Mouse (Mus musculus): ENCODE results near the gene Il1rapl1. TPM values are rescaled to one million over a fixed set of nuclear protein-coding genes. Genes with fewer than 3 reads are reported as not detected.

Il1rapl1 gene
- polyA plus RNA-seq, 1 experiment from 2014 or later: 2.7 TPM

GRCm38 (mm10) chrX:86728803-86729202 is 1386.6 kb downstream of the Il1rapl1 start:
- no peak overlapping the region for H3K4me2 ChIP-seq
- H3K27me3 ChIP-seq: no peaks in the 10 kb centered on the region
- peak; percentile 21; the same call in 1 of the 2 replicates for ATAC-seq
- no peak overlapping the region for H3K9ac ChIP-seq
- WGBS: 22% methylated on average over 3 of the region's 3 CpGs
- H3K27ac ChIP-seq: no peak overlapping the region
- no peak overlapping the region for H3K4me3 ChIP-seq
- no peaks in the 10 kb centered on the region for H3K36me3 ChIP-seq (ENCODE audit: poor library complexity, severe bottlenecking)
- no peaks in the 10 kb centered on the region for H3K9me3 ChIP-seq (replicated peaks)
- H3K4me1 ChIP-seq: no peaks in the 10 kb centered on the region

Data from forebrain, embryonic 13.5 days (tissue).